Mouse (Mus musculus): Measurements from ENCODE around the gene Mreg.
"Not testable (repeated sequence)": the region's sequence is repeated elsewhere in the genome, so short reads cannot be mapped to it uniquely, and the experiment has no call there.

Mreg gene

DNA sequence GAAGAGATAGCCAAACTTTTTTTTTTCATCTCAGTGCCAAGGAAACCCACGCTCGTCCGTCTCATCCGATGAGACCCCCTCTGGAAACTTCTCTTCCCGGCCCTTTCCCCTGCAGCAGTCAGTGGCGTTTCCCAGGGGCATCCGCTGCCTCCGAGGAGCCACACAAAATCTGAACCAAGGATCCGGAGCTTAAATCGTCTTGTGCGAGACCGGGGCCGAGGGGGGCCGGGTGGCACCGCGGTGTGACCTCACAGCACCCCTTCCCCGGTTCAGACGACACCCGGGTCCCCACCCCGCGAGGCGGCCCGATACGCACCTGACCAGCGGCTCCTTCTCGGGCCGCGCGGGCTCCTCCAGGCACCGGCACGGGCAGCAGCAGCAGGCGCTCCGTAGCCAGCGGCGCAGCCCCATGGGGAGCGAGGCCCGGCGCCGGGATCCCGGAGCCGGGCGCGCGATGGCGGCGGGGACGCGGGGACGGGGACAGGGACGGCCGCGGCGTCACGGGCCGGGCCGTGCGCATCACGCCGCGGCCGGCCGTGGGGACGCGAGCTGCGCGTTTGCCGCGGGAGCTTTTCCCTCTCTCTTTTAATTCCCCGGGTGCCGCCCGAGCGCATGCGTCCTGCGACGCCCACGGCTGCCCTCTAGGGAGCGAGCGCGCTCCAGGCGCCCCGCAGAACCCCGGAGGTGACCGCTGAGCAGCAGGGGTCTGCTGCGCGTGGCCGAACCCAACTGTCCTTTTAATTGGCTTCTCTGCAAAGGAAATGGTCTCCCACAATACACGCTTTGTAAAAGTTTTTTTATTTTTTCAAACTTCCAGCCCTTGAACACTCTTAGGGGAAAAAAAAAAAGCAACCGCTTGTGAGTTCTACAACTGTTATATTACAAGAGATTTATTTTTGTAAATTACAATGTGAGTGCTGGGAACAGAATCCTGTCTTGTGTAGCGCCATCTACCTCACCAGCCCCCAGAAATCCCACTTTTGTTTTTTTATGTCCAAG, at the start of gene Mreg:
Mreg (minus strand) TSS at position 607 of the 999 bp plus-strand sequence.
- DNase-seq (ENCODE audit: low read depth, low spot score): peak; percentile 79

DNA sequence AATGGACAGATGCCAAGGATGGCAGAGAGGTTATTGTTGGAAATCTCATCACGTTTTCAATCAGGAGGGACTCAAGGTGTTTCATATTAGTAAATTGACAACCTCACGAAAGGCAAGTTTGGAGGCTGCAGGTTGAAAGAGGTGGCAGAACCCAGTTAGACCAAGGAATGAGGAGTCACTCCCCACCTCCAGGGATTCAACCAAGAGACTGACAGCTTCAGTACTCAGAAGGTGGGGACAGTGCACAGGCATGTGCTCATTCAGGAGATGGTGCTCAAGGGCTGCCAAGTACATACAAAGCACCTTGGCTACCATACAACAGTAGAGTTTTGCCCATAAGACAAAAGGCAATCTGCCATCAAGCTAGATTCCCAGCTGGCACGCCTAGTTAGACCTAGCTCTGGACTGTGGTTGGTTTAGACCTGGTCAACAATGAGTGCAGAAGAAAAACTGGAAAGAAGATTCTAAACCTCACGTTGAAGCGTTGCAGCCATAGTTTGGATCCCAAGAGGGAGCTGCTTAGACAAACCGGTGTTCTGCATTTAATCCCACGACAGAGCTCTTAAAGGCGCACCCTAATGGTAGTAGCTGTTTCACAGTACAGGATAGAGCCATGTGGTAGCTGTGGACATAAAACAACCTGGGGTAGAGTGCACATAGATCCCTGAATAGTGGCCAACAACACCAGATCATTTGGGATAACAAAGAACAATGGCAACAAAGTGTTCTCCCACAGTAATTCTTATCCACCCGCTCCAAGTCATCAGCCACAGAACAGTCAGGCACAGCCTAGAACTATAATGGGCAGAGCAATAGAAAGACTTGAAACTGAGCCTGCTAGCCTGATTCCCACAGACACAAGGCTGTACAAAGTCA, 44.5 kb upstream of the Mreg start:
- DNase-seq (ENCODE audit: low read depth, low spot score): no peak

DNA sequence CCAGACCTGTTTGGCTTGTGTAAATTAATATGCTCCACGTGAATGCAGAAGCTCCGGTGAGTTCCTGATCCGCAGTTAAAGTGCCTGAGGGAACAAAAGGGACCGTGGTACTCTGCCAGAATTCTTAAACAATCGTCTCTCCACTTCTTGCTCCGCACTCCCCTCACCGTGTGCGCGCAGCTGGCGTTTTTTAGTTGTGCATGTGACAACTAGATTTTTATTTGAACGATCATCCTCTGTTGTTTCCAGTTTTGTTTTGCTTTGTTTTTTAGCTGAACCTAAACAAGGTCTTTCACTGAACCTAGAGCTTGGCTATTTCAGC, 43.7 kb upstream of the Mreg start:
- no peak for DNase-seq (ENCODE audit: low read depth, low spot score)

DNA sequence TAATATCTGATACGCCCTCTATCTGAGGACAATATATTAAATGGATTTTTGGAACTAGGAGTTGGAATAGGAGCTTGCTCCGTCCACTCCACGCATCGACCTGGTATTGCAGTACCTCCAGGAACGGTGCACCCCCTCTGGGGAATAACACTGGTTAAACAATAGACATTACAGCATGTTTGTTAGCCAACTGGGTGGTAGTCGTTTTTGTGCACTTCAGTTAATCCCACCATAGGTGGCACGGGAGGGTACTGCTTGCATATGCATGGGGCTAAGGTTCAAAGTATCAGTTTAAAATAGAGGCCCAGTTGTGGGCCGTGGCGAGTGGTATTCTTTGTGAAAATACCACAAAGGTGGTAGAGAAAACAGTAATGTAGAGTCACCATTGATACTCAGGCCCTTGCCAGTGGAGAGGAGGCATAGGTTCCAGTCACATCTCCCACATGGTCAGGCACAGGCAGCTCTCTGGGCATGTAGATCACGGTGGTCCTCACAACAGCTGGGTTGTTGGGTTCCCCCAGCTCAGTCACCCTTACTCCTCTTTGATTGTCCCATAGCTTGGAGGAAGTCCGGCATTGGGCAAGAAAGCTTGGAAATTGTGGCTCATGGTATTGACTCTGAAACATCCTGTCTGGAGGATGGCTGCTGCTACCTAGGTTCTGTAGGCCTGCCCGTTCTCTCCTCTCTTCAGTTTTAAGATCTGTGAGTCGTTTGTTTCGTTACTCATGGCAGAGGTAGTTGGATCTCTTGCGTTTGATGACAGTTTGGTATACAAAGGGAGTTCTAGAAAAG, 43.2 kb upstream of the Mreg start:
- no peak for DNase-seq (ENCODE audit: low read depth, low spot score)

DNA sequence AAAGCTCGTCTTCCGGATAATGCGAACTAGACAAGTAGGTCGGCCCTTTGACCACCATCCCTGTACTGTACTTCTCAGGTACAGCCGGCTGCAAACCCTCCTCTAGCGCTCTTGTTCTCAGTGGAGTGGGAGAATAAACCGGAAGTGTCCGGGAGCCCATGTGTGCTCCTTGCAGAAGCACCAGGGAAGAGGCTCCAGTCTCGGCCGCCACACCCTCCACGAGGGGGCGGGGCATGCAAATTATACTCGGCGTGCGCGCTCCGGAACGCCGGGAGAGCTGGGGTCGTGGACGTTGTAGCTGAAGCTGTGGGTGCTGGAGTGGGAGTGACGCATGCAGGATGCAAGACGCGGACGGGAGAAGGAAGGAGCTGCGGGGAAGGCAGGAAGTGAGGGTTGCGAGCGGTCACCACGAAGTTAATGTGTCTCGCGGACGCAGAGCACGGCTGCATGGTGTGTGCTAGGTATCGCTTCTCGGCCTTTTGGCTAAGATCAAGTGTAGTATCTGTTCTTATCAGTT, 42.5 kb upstream of the Mreg start:
- DNase-seq (ENCODE audit: low read depth, low spot score): peak; percentile 79

DNA sequence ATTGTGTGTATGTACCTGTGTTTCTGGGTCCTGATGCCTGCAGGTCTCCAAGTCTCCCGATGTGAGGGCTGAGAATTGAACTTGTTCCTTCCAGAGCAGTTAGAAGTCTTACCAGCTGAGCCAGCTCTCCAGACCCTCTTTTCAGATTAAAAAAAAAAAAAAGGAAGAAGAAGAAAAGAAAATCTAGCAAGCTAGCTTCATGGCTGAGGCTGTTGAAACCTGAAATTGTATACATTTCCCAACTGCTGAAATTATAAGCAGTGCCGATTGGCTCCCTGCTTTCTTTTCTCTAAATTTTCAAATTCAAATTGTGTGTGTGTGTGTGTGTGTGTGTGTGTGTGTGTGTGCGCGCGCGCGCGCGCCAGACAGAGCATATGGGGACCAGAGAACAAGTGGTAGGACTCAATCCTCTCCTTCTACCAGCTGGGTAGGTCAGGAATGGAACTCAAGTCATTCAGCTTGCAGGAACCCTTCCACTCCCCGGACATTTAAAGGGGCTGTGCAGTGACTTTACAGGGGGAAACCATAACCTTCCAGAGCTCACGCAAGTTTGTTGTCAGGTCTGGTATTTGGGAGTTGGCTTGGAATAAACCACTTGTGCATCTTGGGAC, 41.9 kb upstream of the Mreg start:
- DNase-seq (ENCODE audit: low read depth, low spot score): no peak

DNA sequence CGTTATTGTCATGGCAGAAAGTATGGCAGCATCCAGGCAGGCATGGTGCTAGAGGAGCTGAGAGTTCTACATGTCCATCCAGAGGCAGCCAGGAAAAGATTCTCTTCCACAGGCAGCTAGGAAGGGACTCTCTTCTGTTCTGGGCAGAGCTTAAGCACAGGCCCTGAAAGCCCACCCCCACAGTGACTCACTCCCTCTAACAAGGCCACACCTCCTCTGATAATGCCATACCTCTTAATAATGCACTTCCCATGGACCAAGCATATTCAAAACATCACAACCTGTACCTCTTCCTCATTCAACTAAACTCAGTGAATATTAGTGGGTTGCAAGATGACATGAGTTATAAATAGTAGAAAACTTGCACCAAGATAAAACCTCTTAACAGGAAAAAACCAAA, 39.7 kb upstream of the Mreg start:
- no peak for DNase-seq (ENCODE audit: low read depth, low spot score)

DNA sequence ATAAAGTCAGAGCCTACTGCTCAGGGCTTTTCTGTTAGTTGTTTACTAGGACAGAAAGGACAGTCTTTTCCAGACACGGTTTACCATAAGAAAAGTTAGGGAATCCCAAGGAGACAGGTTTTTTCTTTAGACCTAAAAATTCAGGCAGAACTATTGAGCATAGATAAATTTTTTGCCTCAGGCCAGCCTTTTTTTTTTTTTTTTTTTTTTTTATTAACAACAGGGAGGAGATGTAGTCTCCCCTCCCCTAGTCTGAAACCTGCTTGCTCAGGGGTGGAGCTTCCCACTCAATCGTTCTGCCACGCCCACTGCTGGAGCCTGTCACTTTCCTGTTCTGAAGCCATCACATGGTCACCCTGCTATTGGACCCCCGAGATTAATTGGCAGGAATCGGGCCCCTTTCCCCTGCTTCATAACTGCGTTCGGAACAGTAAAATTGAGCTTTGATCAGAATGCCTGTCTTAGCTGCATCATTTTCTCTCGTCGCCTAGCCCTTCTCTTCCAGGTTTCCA, 36.2 kb upstream of the Mreg start:
- not testable (repeated sequence) for DNase-seq (ENCODE audit: low read depth, low spot score)

DNA sequence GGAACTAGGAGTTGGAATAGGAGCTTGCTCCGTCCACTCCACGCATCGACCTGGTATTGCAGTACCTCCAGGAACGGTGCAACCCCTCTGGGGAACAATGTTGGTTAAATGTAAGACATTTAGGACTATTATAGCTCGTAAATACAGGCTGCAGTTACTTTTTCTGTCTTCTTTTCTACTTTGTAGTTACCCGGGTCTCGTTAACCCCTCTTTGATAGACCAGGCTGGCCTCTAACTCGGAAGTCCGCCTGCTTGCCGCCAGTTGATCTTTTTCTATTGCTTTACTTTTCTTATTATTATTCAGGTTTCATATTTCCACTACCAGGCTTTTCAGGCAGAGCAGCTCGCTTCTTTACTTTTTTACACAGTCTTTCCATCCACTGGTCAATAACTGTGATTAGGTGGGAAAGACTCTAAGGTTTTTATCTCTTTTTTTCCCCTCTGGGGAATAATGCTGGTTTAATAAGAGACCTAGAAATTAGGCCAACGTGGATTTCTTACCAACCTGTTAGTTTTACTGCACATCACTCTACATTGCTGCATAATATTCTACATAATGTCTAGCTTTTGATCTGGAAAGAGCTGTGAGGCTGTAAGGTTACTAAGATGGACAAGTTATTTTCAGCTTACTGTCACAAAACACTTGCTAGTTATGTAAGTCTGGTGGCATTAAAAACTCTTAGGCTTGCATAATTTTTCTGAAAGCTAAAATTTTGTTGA, 32.4 kb upstream of the Mreg start:
- no peak for DNase-seq (ENCODE audit: low read depth, low spot score)

DNA sequence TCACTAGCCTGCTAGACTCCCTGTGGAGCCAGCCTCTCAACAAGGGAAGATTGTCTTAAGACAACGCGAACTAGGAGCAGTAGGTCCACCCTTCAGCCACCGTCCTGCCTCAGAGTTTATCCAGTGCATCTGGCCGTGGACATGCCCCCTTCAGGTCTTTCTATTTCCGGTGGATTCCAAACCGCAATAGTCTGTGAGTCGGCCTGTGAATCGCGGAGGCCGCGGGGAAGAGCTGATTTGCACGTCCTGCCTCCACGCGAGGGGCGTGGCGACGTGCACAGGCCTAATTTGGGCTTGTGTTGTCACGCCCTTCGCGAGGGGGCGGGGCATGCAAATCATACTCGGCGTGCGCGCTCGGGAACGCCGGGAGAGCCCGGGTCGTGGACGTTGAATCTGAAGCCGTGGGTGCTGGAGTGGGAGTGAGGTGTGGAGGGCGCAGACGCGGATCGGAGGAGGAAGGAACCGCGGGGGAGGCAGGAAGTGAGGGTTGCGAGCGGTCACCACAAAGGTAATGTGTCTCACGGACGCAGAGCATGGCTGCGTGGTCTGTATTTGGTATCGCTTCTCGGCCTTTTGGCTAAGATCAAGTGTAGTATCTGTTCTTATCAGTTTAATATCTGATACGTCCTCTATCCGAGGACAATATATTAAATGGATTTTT, 31.7 kb upstream of the Mreg start:
- DNase-seq (ENCODE audit: low read depth, low spot score): peak; percentile 96

DNA sequence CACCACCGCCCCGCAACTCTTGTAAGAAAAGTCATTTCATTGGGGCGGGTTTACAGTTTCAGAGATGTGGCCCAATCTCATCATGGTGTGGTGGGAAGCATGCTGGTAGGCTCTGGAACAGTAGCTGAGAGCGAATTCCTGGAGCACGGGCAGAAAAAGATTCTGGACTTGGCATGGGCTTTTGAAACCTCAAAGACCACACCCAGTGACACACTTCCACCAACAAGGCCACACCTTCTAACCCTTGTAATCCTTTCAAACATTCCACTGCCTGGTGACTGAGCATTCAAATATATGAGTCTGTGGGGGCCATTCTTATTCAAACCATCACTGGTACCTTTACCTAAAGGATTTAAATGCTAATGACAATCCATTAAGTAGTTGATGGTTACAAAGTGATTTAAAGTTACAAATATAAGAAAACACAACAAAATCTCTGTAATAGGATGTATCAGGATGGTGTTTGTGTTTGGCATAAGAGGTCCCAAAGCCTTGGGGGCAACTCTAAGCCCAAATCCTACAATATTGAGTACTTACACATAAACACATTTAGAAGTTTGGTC, 30.6 kb upstream of the Mreg start:
- no peak for DNase-seq (ENCODE audit: low read depth, low spot score)

DNA sequence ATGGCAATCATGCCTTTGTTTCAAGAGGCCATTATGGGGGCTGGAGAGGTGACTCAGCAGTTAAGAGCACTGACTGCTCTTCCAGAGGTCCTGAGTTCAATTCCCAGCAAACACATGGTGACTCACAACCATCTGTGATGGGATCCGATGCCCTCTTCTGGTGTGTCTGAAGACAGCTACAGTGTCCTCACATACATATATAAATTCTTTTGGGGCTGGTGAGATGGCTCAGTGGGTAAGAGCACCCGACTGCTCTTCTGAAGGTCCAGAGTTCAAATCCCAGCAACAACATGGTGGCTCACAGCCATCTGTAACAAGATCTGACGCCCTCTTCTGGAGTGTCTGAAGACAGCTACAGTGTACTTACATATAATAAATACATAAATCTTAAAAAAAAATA, 27.0 kb upstream of the Mreg start:
- DNase-seq (ENCODE audit: low read depth, low spot score): not testable (repeated sequence)

DNA sequence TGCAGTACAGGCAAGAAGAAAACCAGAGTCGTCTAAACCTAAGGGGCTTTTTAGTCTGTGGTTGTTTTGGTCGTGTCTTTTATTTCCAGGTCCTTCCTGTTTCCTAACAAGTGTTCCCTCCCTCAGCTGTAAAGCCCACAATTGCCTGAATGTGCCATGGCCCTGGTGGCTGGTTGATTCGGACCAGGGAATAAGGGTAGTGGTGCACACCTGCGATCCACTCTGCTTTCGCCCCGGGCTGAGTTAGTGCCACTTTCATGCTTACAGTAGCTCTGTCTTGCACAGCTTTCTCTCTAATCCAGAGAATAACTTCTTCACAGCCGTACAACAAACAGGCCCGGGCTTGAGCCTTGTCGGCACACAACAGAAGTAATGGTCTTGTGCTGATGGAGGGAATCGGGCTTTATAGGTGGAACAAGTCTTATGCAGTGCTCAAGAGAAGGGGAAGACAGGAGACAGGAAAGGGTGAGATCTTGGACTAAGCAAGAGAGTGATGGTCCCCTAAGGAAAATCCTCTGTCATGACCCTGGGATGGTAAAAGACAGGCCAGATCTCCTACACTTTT, 26.0 kb upstream of the Mreg start:
- DNase-seq (ENCODE audit: low read depth, low spot score): no peak

DNA sequence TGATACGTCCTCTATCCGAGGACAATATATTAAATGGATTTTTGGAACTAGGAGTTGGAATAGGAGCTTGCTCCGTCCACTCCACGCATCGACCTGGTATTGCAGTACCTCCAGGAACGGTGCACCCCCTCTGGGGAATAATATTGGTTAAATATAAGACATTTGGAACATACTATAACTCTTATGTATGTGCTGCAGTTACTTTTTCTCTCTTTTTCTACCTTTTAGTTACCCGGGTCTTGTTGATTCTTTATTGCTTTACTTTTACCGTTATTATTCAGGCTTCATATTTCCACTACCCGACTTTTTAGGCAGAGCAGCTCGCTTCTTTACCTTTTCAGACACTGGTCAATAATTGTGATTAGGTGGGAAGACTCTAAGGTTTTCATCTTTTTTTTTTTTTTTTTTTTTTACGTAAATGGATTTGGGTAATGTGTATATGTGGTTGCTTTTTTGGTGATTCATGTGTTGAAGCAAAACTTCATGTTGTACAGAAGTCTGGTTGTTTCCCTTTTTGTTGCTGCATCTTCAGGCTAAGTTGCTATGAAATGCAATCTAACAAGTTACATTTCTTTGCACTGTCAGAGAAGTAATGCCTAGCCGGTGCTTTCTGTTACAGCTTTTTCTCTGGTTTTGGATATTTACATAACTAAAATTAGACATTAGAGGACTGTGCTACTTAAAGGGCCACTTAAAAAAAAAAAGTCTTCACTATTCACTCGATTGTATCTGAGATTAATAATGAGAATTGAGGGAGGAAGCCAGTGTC, 25.1 kb upstream of the Mreg start:
- DNase-seq (ENCODE audit: low read depth, low spot score): no peak

DNA sequence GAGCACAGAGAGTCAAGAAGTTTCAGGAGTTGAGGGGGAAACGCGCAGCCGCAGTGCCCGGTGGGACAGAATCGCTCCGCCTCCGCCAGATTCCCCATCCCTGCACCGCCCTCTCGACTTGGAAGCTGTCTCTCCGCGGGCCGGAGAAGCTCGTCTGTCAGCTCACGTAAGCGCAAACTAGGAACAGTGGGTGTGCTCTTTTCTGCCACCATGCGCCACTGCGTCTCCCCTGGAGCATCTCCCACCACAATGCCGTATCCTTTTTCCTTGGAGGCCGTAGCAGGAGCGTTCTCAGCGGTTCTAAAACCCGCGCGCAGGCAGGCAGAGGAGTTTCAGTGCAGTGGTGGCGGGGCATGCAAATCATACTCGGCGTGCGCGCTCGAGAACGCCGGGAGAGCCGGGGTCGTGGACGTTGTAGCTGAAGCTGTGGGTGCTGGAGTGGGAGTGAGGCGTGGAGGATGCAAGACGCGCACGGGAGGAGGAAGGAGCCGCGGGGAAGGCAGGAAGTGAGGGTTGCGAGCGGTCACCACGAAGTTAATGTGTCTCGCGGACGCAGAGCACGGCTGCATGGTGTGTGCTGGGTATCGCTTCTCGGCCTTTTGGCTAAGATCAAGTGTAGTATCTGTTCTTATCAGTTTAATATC, 24.4 kb upstream of the Mreg start:
- not testable (repeated sequence) for DNase-seq (ENCODE audit: low read depth, low spot score)

DNA sequence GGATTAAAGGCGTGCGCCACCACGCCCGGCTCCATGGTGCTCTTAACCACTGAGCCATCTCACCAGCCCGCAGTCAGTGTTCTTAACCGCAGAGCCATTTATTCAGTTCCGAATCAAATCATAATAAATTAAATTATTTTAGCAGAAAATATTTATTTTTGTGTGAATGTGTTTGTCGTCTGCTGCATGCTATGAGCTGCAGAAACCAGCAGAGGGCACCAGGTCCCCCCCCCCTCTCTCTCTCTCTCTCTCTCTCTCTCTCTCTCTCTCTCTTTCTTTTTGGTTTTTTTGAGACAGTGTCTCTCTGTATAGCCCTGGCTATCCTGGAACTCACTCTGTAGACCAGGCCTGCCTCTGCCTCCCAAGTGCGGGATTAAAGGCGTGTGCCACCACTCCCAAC, 20.5 kb upstream of the Mreg start:
- not testable (repeated sequence) for DNase-seq (ENCODE audit: low read depth, low spot score)

DNA sequence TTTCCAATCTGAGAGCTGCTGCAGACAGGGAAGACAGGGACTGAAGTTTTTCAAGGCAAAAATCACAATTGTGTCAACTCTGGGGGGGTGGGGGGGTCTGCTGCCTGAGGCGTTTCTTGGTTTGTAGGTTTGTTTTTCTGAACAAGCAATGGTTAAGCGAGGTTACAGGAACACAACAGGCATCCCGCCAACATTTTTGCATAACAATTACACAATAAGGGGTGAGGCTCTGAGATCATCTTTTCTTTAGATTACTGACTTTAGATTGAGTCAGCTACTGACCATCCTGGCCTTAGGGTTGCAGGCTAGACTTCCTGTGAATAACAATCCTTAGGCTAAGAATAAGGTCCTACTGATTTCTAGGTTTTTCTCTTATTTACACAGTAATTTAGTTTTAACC, 16.9 kb upstream of the Mreg start:
- no peak for DNase-seq (ENCODE audit: low read depth, low spot score)

DNA sequence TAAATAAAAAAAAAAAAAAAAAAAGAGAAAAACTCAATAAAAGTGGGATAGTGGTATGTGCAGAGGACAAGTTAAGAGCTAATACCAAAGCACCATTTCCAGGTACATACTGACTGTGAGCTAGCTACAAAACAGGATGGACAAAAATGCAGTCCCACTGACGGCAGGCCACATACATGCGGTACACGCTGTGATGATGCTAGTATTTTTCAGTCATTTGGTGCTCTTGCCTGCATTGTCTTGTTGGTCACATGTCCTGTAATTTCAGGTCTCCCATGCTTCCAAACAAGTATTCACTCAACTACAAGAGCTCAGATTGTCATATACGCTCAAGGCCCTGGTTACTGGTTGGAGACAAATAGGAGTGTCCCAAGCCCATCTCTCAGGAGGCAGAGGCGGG, 15.4 kb upstream of the Mreg start:
- no peak for DNase-seq (ENCODE audit: low read depth, low spot score)
